Mouse (Mus musculus) adrenal gland, adult 8-10 months (tissue): Measurements from ENCODE around the gene Arhgap44. TPM values are rescaled to one million over a fixed set of nuclear protein-coding genes. Genes with fewer than 3 reads are reported as not detected.

ENCODE experiments used
- DNase-seq: peaks from one replicate; pipeline ENCODE4 v3.0.0; 2022
- total RNA-seq, 4 experiments: library from RNA; stranded (reverse); gene quantifications; 2 replicates each; pipeline ENCODE4 v1.2.4; 2022

The Arhgap44 gene
- total RNA-seq = 10 to 100 TPM in 3 of 4 experiments, 1 to 10 TPM in 1; 9.4 to 20.1 (median 13.7) TPM

- peak; percentile 42 for DNase-seq
Measured at GRCm38 (mm10) chr11:65162767-65163120, at the start of gene Arhgap44. Gene Arhgap44, minus strand, starts transcription at chr11:65162961.

GRCm38 (mm10) chr11:65211701-65212100 lies 48.9 kb upstream of the Arhgap44 start:
- DNase-seq = no peak

- DNase-seq = no peak
Measured at GRCm38 (mm10) chr11:65209441-65209840, 46.7 kb upstream of the Arhgap44 start.

GRCm38 (mm10) chr11:65205306-65205705 lies 42.5 kb upstream of the Arhgap44 start:
- DNase-seq = no peak

GRCm38 (mm10) chr11:65204651-65205050 lies 41.9 kb upstream of the Arhgap44 start:
- DNase-seq = no peak

- no peak for DNase-seq
Measured at GRCm38 (mm10) chr11:65203020-65203419, 40.3 kb upstream of the Arhgap44 start.

- DNase-seq = no peak
Measured at GRCm38 (mm10) chr11:65202236-65202635, 39.5 kb upstream of the Arhgap44 start.

- no peak for DNase-seq
Measured at GRCm38 (mm10) chr11:65198026-65198425, 35.3 kb upstream of the Arhgap44 start.

- DNase-seq = peak; percentile 30
Measured at GRCm38 (mm10) chr11:65197280-65197679, 34.5 kb upstream of the Arhgap44 start.

- no peak for DNase-seq
Measured at GRCm38 (mm10) chr11:65186974-65187373, 24.2 kb upstream of the Arhgap44 start.

GRCm38 (mm10) chr11:65185114-65185513 lies 22.4 kb upstream of the Arhgap44 start:
- no peak for DNase-seq

GRCm38 (mm10) chr11:65170121-65170750 lies 7.5 kb upstream of the Arhgap44 start:
- no peak for DNase-seq

- DNase-seq = no peak
Measured at GRCm38 (mm10) chr11:65161881-65162766, 637 bp downstream of the Arhgap44 start.

GRCm38 (mm10) chr11:65160991-65161880 lies 1.5 kb downstream of the Arhgap44 start:
- no peak for DNase-seq

- no peak for DNase-seq
Measured at GRCm38 (mm10) chr11:65159791-65160190, 3.0 kb downstream of the Arhgap44 start, which contains the start of gene 1700086D15Rik. Gene 1700086D15Rik, minus strand, starts transcription at chr11:65159891.

GRCm38 (mm10) chr11:65158658-65158990 lies 4.1 kb downstream of the Arhgap44 start:
- DNase-seq = no peak

GRCm38 (mm10) chr11:65157966-65158657 lies 4.6 kb downstream of the Arhgap44 start:
- no peak for DNase-seq

- no peak for DNase-seq
Measured at GRCm38 (mm10) chr11:65153006-65153405, 9.8 kb downstream of the Arhgap44 start.

GRCm38 (mm10) chr11:65148441-65148840 lies 14.3 kb downstream of the Arhgap44 start:
- no peak for DNase-seq

- DNase-seq = no peak
Measured at GRCm38 (mm10) chr11:65142838-65143417, 19.8 kb downstream of the Arhgap44 start.

GRCm38 (mm10) chr11:65139030-65139429 lies 23.7 kb downstream of the Arhgap44 start:
- DNase-seq = no peak
